Mouse (Mus musculus) embryonic facial prominence, embryonic 11.5 days (tissue): ENCODE data around the gene Fxyd3. TPM values are rescaled to one million over a fixed set of nuclear protein-coding genes. Genes with fewer than 3 reads are reported as not detected.

Experiments used
- ATAC-seq: fragments of 200-750 bp; cut with Nextera tagmentation; replicated peaks from 2 replicates; pipeline ENCODE4 v1.8.0; 2017; ENCODE audit warnings: low read depth; ENCODE audit not compliant: insufficient number of reproducible peaks, low FRiP score, low TSS enrichment
- DNase-seq: peaks from one replicate; pipeline ENCODE4 v3.0.0-alpha.2; 2015; ENCODE audit warnings: low spot score
- H3K27ac ChIP-seq: fragments of 300-500 bp; sonication (generic); replicated peaks from 2 replicates; pipeline ENCODE4 v1.5.1; 2014; ENCODE audit warnings: mild to moderate bottlenecking, low read depth, low read length, control low read depth
- H3K27me3 ChIP-seq: fragments of 300-500 bp; sonication (generic); 2 replicates; pipeline ENCODE4 v1.6.1; 2014; ENCODE audit warnings: mild to moderate bottlenecking, low read length, moderate library complexity, mixed read lengths; ENCODE audit not compliant: control insufficient read depth, insufficient read depth
- H3K36me3 ChIP-seq: fragments of 300-500 bp; sonication (generic); replicated peaks from 2 replicates; pipeline ENCODE4 v1.6.1; 2014; ENCODE audit warnings: low read depth, mild to moderate bottlenecking, low read length, moderate library complexity, mixed read lengths; ENCODE audit not compliant: control insufficient read depth, insufficient read depth
- H3K4me1 ChIP-seq: fragments of 300-500 bp; sonication (generic); 2 replicates; pipeline ENCODE4 v1.6.1; 2014; ENCODE audit warnings: low read length, mixed read lengths; ENCODE audit not compliant: control insufficient read depth, insufficient read depth
- H3K4me2 ChIP-seq: fragments of 300-500 bp; sonication (generic); 2 replicates; pipeline ENCODE4 v1.6.1; 2014; ENCODE audit warnings: low read depth, mild to moderate bottlenecking, control low read depth, low read length, moderate library complexity
- H3K4me3 ChIP-seq: fragments of 300-500 bp; sonication (generic); 2 replicates; pipeline ENCODE4 v1.5.1; 2014; ENCODE audit warnings: low read depth, low read length, control low read depth
- H3K9ac ChIP-seq: fragments of 300-500 bp; sonication (generic); replicated peaks from 2 replicates; pipeline ENCODE4 v1.6.1; 2014; ENCODE audit warnings: mild to moderate bottlenecking, control low read depth, low read length
- H3K9me3 ChIP-seq: fragments of 300-500 bp; sonication (generic); replicated peaks from 2 replicates; pipeline ENCODE4 v1.6.1; 2016; ENCODE audit warnings: mild to moderate bottlenecking, low read length, inconsistent platforms, mixed read lengths; ENCODE audit not compliant: control insufficient read depth
- WGBS: fragments of 180-500 bp; shearing (Covaris S2); extraction: QIAGEN DNeasy Blood & Tissue Kit; methylation state at CpG from one replicate; pipeline ENCODE4 v1.1.7; 2014; 5-methylcytosine and 5-hydroxymethylcytosine counted together
- polyA plus RNA-seq: library from polyadenylated mRNA; unstranded; fragments of >200 nt; fragmentation: Nextera tagmentation; extraction: Ambion mirVana; gene quantifications from 2 replicates; pipeline ENCODE4 v1.2.1, GENCODE M21; 2014

Gene Fxyd3
- polyA plus RNA-seq, 1 experiment from 2014 or later: 11.8 TPM

DNA sequence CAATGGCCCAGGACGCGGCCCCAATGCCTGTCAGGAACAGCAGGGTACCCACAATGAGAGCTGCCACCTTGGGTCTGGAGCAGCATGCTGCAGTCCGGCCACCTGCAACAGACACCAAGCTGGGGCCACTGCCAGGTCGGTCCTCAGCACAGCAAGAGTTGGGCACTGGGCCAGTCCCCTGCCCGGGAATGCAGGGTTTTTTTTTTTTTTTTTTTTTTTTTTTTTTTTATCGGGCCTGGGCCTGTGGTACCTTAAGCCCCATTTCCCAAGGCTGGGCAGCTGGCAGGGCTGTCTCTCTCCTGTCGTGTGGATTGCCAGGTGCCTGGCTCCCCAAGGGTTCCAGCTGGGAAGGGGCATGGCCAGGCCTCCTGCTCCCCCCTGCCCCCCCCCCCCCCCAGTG, 32.6 kb upstream of the Fxyd3 start:
- 53% methylated on average over 7 of the region's 7 CpGs for WGBS
- Histone ChIP-seq H3K4me1 (no peaks in the 10 kb centered on the region), H3K36me3 (no peaks in the 10 kb centered on the region), H3K4me3 (no peak overlapping the region), H3K27me3 (no peaks in the 10 kb centered on the region), H3K9me3 (no peaks in the 10 kb centered on the region), H3K4me2 (no peak overlapping the region), H3K27ac (no peak overlapping the region), H3K9ac (no peak overlapping the region)
- ATAC-seq (no peak), DNase-seq (no peak)

GRCm38 (mm10) chr7:31107781-31108180, 31.3 kb upstream of the Fxyd3 start:
- no peak for ATAC-seq
- no peak overlapping the region for H3K4me3 ChIP-seq
- no peaks in the 10 kb centered on the region for H3K9me3 ChIP-seq
- no peak for DNase-seq
- H3K36me3 ChIP-seq: no peaks in the 10 kb centered on the region
- H3K9ac ChIP-seq: no peak overlapping the region
- no peaks in the 10 kb centered on the region for H3K4me1 ChIP-seq
- no peaks in the 10 kb centered on the region for H3K27me3 ChIP-seq
- H3K4me2 ChIP-seq: no peak overlapping the region
- H3K27ac ChIP-seq: no peak overlapping the region
- WGBS: 89% methylated on average over 11 of the region's 11 CpGs

DNA sequence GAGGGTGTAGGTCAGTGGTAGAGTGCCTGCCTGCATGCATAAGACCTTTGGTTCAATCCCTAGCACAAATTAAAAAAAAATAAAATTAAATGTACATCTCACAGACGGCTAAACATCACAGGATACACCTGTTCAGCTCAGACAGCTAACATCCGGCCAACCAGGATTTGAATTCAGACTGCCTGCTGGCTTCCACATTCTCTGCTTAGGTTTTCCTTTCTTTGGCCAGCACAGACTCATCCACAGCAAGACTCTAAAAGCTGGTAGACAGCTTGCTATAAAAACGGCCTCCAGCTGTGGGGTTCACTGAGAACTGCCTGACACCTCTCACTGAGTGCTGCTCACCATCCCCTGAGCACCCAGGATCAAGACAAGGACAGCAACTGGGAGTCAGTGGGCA, 29.7 kb upstream of the Fxyd3 start:
- ATAC-seq: no peak
- DNase-seq: no peak
- H3K4me2 ChIP-seq: no peak overlapping the region
- H3K27ac ChIP-seq: no peak overlapping the region
- no peaks in the 10 kb centered on the region for H3K9me3 ChIP-seq
- no peaks in the 10 kb centered on the region for H3K4me1 ChIP-seq
- WGBS: 65% methylated on average over 3 of the region's 3 CpGs
- no peak overlapping the region for H3K4me3 ChIP-seq
- H3K27me3 ChIP-seq: no peaks in the 10 kb centered on the region
- H3K36me3 ChIP-seq: no peaks in the 10 kb centered on the region
- no peak overlapping the region for H3K9ac ChIP-seq

- no peak for ATAC-seq
- Histone ChIP-seq H3K9ac (no peak overlapping the region), H3K4me3 (no peak overlapping the region), H3K27me3 (no peaks in the 10 kb centered on the region), H3K4me2 (no peak overlapping the region), H3K9me3 (no peaks in the 10 kb centered on the region), H3K36me3 (no peaks in the 10 kb centered on the region), H3K27ac (no peak overlapping the region), H3K4me1 (no peaks in the 10 kb centered on the region)
- DNase-seq: peak; percentile 46
- 60% methylated on average over 15 of the region's 15 CpGs for WGBS
Measured at GRCm38 (mm10) chr7:31105061-31105768, 28.7 kb upstream of the Fxyd3 start.

- Histone ChIP-seq H3K4me3 (no peak overlapping the region), H3K27ac (no peak overlapping the region), H3K4me1 (no peaks in the 10 kb centered on the region), H3K9ac (no peak overlapping the region), H3K27me3 (no peaks in the 10 kb centered on the region), H3K4me2 (no peak overlapping the region), H3K9me3 (no peaks in the 10 kb centered on the region), H3K36me3 (no peaks in the 10 kb centered on the region)
- WGBS: 82% methylated on average over 14 of the region's 14 CpGs
- ATAC-seq (no peak), DNase-seq (no peak)
Measured at GRCm38 (mm10) chr7:31100786-31101185, 24.3 kb upstream of the Fxyd3 start.

DNA sequence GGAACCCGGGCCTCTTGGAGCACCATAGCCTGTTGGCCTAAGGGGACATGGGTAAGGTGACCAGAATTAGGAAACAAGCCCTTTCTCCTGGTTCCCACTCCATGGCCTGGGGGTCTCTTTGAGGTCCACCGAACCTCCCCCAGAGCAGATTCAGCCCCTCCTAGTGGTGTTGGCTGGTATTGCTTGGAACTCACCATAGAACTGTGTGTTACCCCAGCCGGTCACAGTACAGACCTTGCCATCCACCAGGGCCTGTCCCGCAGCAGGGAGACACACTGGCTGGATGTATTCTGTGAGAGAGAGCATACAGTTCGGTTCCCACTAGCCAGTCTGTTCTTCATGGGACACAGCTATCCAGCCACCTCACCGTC, 23.1 kb upstream of the Fxyd3 start:
- no peak for ATAC-seq

GRCm38 (mm10) chr7:31098697-31099611, 22.4 kb upstream of the Fxyd3 start:
- DNase-seq: no peak
- no peaks in the 10 kb centered on the region for H3K36me3 ChIP-seq

More for the DNA sequence above, 23.1 kb upstream of the Fxyd3 start:
- Histone ChIP-seq H3K27me3 (no peaks in the 10 kb centered on the region), H3K9ac (no peak overlapping the region), H3K4me2 (no peak overlapping the region), H3K4me3 (no peak overlapping the region), H3K27ac (no peak overlapping the region), H3K36me3 (no peaks in the 10 kb centered on the region), H3K4me1 (no peaks in the 10 kb centered on the region), H3K9me3 (no peaks in the 10 kb centered on the region)
- no peak for DNase-seq
- 82% methylated on average over 6 of the region's 6 CpGs for WGBS

More at GRCm38 (mm10) chr7:31098697-31099611, 22.4 kb upstream of the Fxyd3 start:
- no peak for ATAC-seq
- no peak overlapping the region for H3K4me3 ChIP-seq
- H3K27ac ChIP-seq: no peak overlapping the region
- no peaks in the 10 kb centered on the region for H3K9me3 ChIP-seq
- WGBS: 80% methylated on average over 22 of the region's 22 CpGs
- H3K27me3 ChIP-seq: no peaks in the 10 kb centered on the region
- no peak overlapping the region for H3K9ac ChIP-seq
- no peak overlapping the region for H3K4me2 ChIP-seq
- H3K4me1 ChIP-seq: no peaks in the 10 kb centered on the region
